Mouse (Mus musculus) liver, adult 2 months (tissue): ENCODE data around the gene Cchcr1. TPM values are rescaled to one million over a fixed set of nuclear protein-coding genes. Genes with fewer than 3 reads are reported as not detected.

Source experiments
- DNase-seq: peaks from one replicate; pipeline ENCODE4 v3.0.0-alpha.2; 2011; ENCODE audit warnings: low read depth, low spot score; ENCODE audit errors: extremely low read depth
- H3K27ac ChIP-seq: fragments of 200-500 bp; replicated peaks from 2 replicates; pipeline ENCODE4 v1.5.1; 2012; ENCODE audit warnings: low read depth, mild to moderate bottlenecking, control low read depth, inconsistent platforms, low read length; ENCODE audit not compliant: insufficient read depth
- H3K27me3 ChIP-seq: fragments of 200-500 bp; 2 replicates; pipeline ENCODE4 v1.6.1; 2012; ENCODE audit warnings: mild to moderate bottlenecking, moderate library complexity, low read length, inconsistent platforms; ENCODE audit not compliant: control insufficient read depth, insufficient read depth
- H3K36me3 ChIP-seq: fragments of 200-500 bp; 2 replicates; pipeline ENCODE4 v1.6.1; 2012; ENCODE audit warnings: low read length, inconsistent platforms; ENCODE audit not compliant: control insufficient read depth, insufficient read depth
- H3K4me1 ChIP-seq: fragments of 200-500 bp; 2 replicates; pipeline ENCODE4 v1.6.1; 2011; ENCODE audit warnings: low read length; ENCODE audit not compliant: control insufficient read depth, insufficient read depth
- H3K4me3 ChIP-seq: fragments of 200-500 bp; 2 replicates; pipeline ENCODE4 v1.5.1; 2011; ENCODE audit warnings: low read depth, mild to moderate bottlenecking, control low read depth, low read length, moderate library complexity; ENCODE audit not compliant: insufficient read depth
- H3K79me2 ChIP-seq: fragments of 200-500 bp; 2 replicates; pipeline ENCODE4 v1.6.1; 2012; ENCODE audit warnings: inconsistent platforms, mild to moderate bottlenecking, low read length, moderate library complexity; ENCODE audit not compliant: control insufficient read depth, insufficient read depth
- H3K9ac ChIP-seq: fragments of 200-500 bp; 2 replicates; pipeline ENCODE4 v1.6.1; 2012; ENCODE audit warnings: low read depth, mild to moderate bottlenecking, control low read depth, inconsistent platforms, low read length
- CTCF ChIP-seq: fragments of 200-500 bp; IDR thresholded peaks from 2 replicates; pipeline ENCODE4 v1.5.1; 2011; ENCODE audit warnings: low read depth, low read length, control low read depth
- POLR2A ChIP-seq: fragments of 200-500 bp; IDR thresholded peaks from 2 replicates; pipeline ENCODE4 v1.6.1; 2011; ENCODE audit warnings: low read length, control low read depth; ENCODE audit not compliant: insufficient read depth; ENCODE audit errors: extremely low read depth
- WGBS: fragments of 180-500 bp; shearing (Covaris S2); methylation state at CpG from one replicate; pipeline ENCODE4 v1.1.7; 2018; 5-methylcytosine and 5-hydroxymethylcytosine counted together
- polyA plus RNA-seq: library from polyadenylated mRNA; depleted of rRNA; stranded (reverse); fragments of >200 nt; gene quantifications from 2 replicates; pipeline ENCODE4 v1.2.3, GENCODE M21; 2012
- total RNA-seq: library from RNA; depleted of rRNA; stranded (reverse); fragments of >200 nt; gene quantifications from 2 replicates; pipeline ENCODE4 v1.2.3, GENCODE M21; 2014

Gene Cchcr1
- total and polyA plus RNA-seq, 2 experiments: 1.4 to 2.1 TPM

GRCm38 (mm10) chr17:35538476-35538875 lies 21.6 kb downstream of the Cchcr1 start:
- H3K4me1 ChIP-seq: no peaks in the 10 kb centered on the region
- DNase-seq: no peak
- 44% methylated on average over 1 of the region's 1 CpGs for WGBS
- H3K36me3 ChIP-seq: no peaks in the 10 kb centered on the region
- no peaks in the 10 kb centered on the region for H3K79me2 ChIP-seq
- no peak overlapping the region for H3K27ac ChIP-seq
- TF ChIP-seq POLR2A (no peak), CTCF (no peak)
- no peak overlapping the region for H3K4me3 ChIP-seq
- H3K9ac ChIP-seq: no peak overlapping the region
- H3K27me3 ChIP-seq: no peaks in the 10 kb centered on the region

GRCm38 (mm10) chr17:35539540-35539939 lies 22.6 kb downstream of the Cchcr1 start:
- DNase-seq: no peak
- H3K4me1 ChIP-seq: no peaks in the 10 kb centered on the region
- no peak overlapping the region for H3K4me3 ChIP-seq
- no peak overlapping the region for H3K27ac ChIP-seq
- no peak overlapping the region for H3K9ac ChIP-seq
- 71% methylated on average over 10 of the region's 10 CpGs for WGBS
- no peaks in the 10 kb centered on the region for H3K79me2 ChIP-seq
- TF ChIP-seq POLR2A (no peak), CTCF (no peak)
- H3K27me3 ChIP-seq: no peaks in the 10 kb centered on the region
- H3K36me3 ChIP-seq: no peaks in the 10 kb centered on the region

GRCm38 (mm10) chr17:35542761-35543411 lies 26.0 kb downstream of the Cchcr1 start:
- Histone ChIP-seq H3K4me1 (no peaks in the 10 kb centered on the region), H3K79me2 (no peaks in the 10 kb centered on the region), H3K4me3 (no peak overlapping the region), H3K36me3 (no peaks in the 10 kb centered on the region), H3K27me3 (no peaks in the 10 kb centered on the region), H3K27ac (no peak overlapping the region), H3K9ac (no peak overlapping the region)
- WGBS: 83% methylated on average over 15 of the region's 15 CpGs
- DNase-seq: no peak
- TF ChIP-seq POLR2A (no peak), CTCF (no peak)

- WGBS: 62% methylated on average over 14 of the region's 14 CpGs
- DNase-seq: no peak
- TF ChIP-seq CTCF (no peak), POLR2A (no peak)
- Histone ChIP-seq H3K4me3 (no peak overlapping the region), H3K27me3 (no peaks in the 10 kb centered on the region), H3K4me1 (no peaks in the 10 kb centered on the region), H3K27ac (no peak overlapping the region), H3K9ac (no peak overlapping the region), H3K36me3 (no peaks in the 10 kb centered on the region), H3K79me2 (no peaks in the 10 kb centered on the region)
These were observed 26.5 kb downstream of the Cchcr1 start for GRCm38 (mm10) chr17:35543412-35543861.

GRCm38 (mm10) chr17:35544001-35544400 lies 27.1 kb downstream of the Cchcr1 start:
- Histone ChIP-seq H3K4me1 (no peaks in the 10 kb centered on the region), H3K79me2 (no peaks in the 10 kb centered on the region), H3K4me3 (no peak overlapping the region), H3K27me3 (no peaks in the 10 kb centered on the region), H3K9ac (no peak overlapping the region), H3K36me3 (no peaks in the 10 kb centered on the region), H3K27ac (no peak overlapping the region)
- WGBS: 65% methylated on average over 6 of the region's 6 CpGs
- no peak for DNase-seq
- TF ChIP-seq CTCF: no peak
- no peak for TF ChIP-seq POLR2A

- DNase-seq: peak; percentile 17
- TF ChIP-seq POLR2A (no peak), CTCF (peak; percentile 72)
- Histone ChIP-seq H3K9ac (no peak overlapping the region), H3K27ac (no peak overlapping the region), H3K79me2 (no peaks in the 10 kb centered on the region), H3K4me1 (no peaks in the 10 kb centered on the region), H3K27me3 (no peaks in the 10 kb centered on the region), H3K4me3 (no peak overlapping the region), H3K36me3 (no peaks in the 10 kb centered on the region)
- 42% methylated on average over 6 of the region's 6 CpGs for WGBS
These were observed 27.8 kb downstream of the Cchcr1 start for GRCm38 (mm10) chr17:35544680-35545079.
